Mouse (Mus musculus) liver, embryonic 13.5 days (tissue): ENCODE results near the gene Snap47. TPM values are rescaled to one million over a fixed set of nuclear protein-coding genes. Genes with fewer than 3 reads are reported as not detected.

Experiments used
- ATAC-seq: fragments of 200-750 bp; cut with Nextera tagmentation; 2 replicates; pipeline ENCODE4 v1.8.0; 2017; ENCODE audit warnings: low read depth, mild to moderate bottlenecking, moderate number of reproducible peaks, moderate library complexity
- DNase-seq: peaks from one replicate; pipeline ENCODE4 v3.0.0; 2022
- H3K27ac ChIP-seq: fragments of 300-500 bp; sonication (generic); 2 replicates; pipeline ENCODE4 v1.5.1; 2015; ENCODE audit warnings: moderate library complexity, mild to moderate bottlenecking, inconsistent platforms
- H3K27me3 ChIP-seq: fragments of 300-500 bp; sonication (generic); 2 replicates; pipeline ENCODE4 v1.6.1; 2015; ENCODE audit warnings: mild to moderate bottlenecking, inconsistent platforms
- H3K36me3 ChIP-seq: fragments of 300-500 bp; sonication (generic); 2 replicates; pipeline ENCODE4 v1.6.1; 2015; ENCODE audit warnings: mild to moderate bottlenecking, inconsistent platforms
- H3K4me1 ChIP-seq: fragments of 300-500 bp; sonication (generic); replicated peaks from 2 replicates; pipeline ENCODE4 v1.6.1; 2015; ENCODE audit warnings: inconsistent platforms
- H3K4me2 ChIP-seq: fragments of 300-500 bp; sonication (generic); 2 replicates; pipeline ENCODE4 v1.6.1; 2015; ENCODE audit warnings: inconsistent platforms, mild to moderate bottlenecking, moderate library complexity
- H3K4me3 ChIP-seq: fragments of 300-500 bp; sonication (generic); replicated peaks from 2 replicates; pipeline ENCODE4 v1.5.1; 2015; ENCODE audit warnings: mild to moderate bottlenecking, inconsistent platforms
- H3K9ac ChIP-seq: fragments of 300-500 bp; sonication (generic); 2 replicates; pipeline ENCODE4 v1.6.1; 2015; ENCODE audit warnings: mild to moderate bottlenecking, inconsistent platforms
- H3K9me3 ChIP-seq: fragments of 300-500 bp; sonication (generic); replicated peaks from 2 replicates; pipeline ENCODE4 v1.6.1; 2016; ENCODE audit warnings: inconsistent platforms
- whole genome bisulfite sequencing: fragments of 180-500 bp; shearing (Covaris S2); methylation state at CpG from one replicate; pipeline ENCODE4 v1.1.7; 2015; ENCODE audit not compliant: insufficient replicate concordance; 5-methylcytosine and 5-hydroxymethylcytosine counted together
- polyA plus RNA-seq: library from polyadenylated mRNA; unstranded; fragments of >200 nt; fragmentation: Nextera tagmentation; extraction: Ambion mirVana; gene quantifications from 2 replicates; pipeline ENCODE4 v1.2.1, GENCODE M21; 2015

The Snap47 gene
- polyA plus RNA-seq, 1 experiment from 2014 or later: 26.8 TPM

DNA sequence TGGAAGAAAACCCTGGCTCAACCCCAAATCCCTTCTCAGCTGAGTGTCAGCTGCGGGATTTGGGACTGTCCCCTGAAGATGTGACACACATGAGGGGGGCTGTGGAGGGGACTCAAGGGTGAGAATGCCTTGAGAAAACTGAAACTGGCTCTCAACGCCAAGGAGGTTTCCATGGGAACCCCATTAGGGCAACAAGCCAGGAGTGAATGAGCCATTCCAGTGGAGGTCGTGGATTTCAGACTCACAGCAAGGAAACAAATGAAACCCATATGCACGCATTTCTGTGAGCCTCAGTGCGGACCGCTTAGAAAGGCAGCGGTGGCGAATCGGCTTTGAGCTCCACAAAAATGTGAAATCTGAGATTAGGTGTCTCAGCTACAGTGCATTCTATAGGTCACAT, 57.4 kb downstream of the Snap47 start:
- ATAC-seq: no peak
- Histone ChIP-seq H3K9me3 (no peaks in the 10 kb centered on the region), H3K9ac (no peak overlapping the region), H3K4me1 (peaks cover 22% of the 10 kb centered on the region), H3K4me3 (no peak overlapping the region), H3K27me3 (no peaks in the 10 kb centered on the region), H3K27ac (no peak overlapping the region), H3K36me3 (no peaks in the 10 kb centered on the region), H3K4me2 (no peak overlapping the region)
- 63% methylated on average over 9 of the region's 9 CpGs for WGBS
- no peak for DNase-seq

DNA sequence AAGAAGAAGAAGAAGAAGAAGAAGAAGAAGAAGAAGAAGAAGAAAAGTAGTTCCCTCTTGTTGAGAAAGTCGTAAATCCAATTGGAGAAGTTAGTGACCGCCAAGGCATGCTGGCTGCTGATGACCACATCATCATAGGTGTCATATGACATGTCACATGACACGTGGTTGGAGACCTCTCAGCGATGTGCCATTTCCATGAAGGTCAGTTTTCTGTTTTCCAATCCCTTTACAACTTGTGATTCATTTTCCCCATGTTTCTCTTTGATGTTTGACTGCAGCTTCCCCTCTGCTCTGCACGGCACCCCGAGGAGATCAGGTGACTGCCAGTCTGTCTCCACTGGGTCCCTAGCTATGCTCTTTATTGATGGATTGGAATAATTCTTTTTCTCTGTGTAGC, 58.7 kb downstream of the Snap47 start:
- Histone ChIP-seq H3K36me3 (no peaks in the 10 kb centered on the region), H3K4me2 (no peak overlapping the region), H3K4me3 (no peak overlapping the region), H3K27ac (no peak overlapping the region), H3K27me3 (no peaks in the 10 kb centered on the region), H3K9ac (no peak overlapping the region), H3K9me3 (no peaks in the 10 kb centered on the region), H3K4me1 (peaks cover 9% of the 10 kb centered on the region)
- WGBS: 42% methylated on average over 6 of the region's 6 CpGs
- ATAC-seq: no peak
- no peak for DNase-seq

DNA sequence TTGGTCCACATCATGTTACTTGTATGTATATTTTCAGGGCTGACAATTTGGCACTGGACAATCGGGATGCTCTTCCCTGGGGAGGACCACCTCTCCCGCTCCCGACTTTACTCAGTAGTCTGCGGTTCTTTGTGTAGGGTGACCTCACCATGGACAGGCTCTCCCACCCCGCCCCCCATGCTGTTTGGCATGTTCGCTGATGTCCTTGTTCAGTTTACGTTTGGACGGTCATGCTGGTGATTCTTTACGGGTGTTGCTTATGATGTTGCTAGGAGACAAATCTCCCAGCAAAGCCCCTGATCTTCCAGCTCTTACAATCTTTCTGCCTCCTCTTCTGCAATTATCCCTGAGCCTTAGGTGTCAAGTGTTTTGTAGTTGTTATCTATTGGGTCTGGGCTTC, 60.5 kb downstream of the Snap47 start:
- no peak for ATAC-seq
- H3K27ac ChIP-seq: no peak overlapping the region
- 68% methylated on average over 9 of the region's 9 CpGs for WGBS
- H3K9me3 ChIP-seq: no peaks in the 10 kb centered on the region
- H3K4me3 ChIP-seq: no peak overlapping the region
- no peaks in the 10 kb centered on the region for H3K27me3 ChIP-seq
- H3K4me1 ChIP-seq: peaks cover 3% of the 10 kb centered on the region; the same call in 1 of the 2 replicates
- DNase-seq: no peak
- H3K36me3 ChIP-seq: no peaks in the 10 kb centered on the region
- H3K9ac ChIP-seq: no peak overlapping the region
- H3K4me2 ChIP-seq: no peak overlapping the region

DNA sequence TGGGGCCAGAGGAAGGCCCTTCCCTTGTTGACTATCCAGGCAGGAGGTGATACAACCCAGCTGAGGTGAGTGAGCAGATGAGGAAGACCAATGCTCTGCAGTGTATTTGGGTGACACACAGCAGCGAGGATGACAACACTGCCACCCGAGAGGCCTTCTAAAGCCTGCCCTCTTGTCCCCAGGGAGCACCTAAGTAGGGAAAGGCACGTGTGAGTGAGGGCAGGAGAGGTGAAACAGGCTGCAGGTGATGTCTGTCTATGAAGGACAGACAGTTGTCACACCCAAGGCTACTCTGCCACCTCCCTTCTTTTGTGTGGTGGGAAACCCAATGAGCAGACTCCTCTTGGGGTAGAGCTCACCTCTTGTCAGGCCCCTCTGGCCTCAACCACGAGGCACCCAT, 61.4 kb downstream of the Snap47 start:
- Histone ChIP-seq H3K27me3 (peaks cover 8% of the 10 kb centered on the region; the same call in 1 of the 2 replicates), H3K4me2 (no peak overlapping the region), H3K27ac (no peak overlapping the region), H3K4me3 (no peak overlapping the region), H3K4me1 (peaks cover 5% of the 10 kb centered on the region), H3K9me3 (no peaks in the 10 kb centered on the region), H3K9ac (no peak overlapping the region), H3K36me3 (no peaks in the 10 kb centered on the region)
- DNase-seq: no peak
- ATAC-seq: no peak
- 49% methylated on average over 4 of the region's 4 CpGs for WGBS

DNA sequence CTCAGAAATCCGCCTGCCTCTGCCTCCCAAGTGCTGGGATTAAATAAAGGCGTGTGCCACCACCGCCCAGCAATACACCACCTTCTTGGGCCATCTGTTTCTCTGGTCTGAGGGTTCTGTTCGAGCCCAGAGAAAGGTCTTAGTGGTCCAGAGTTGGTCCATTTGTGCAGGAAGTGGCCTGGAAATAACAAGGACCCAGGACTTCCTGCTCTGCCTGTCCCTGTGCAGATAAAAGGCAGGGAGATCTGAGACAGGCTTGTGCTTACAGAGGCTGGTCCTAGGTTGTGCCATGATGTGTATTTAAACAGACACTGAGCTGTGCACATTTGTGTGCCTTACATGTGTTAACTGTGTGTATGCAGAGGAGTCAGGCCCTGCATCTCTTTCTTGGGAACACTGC, 62.2 kb downstream of the Snap47 start:
- WGBS: 35% methylated on average over 4 of the region's 4 CpGs
- Histone ChIP-seq H3K27me3 (peaks cover 8% of the 10 kb centered on the region; the same call in 1 of the 2 replicates), H3K4me2 (no peak overlapping the region), H3K9ac (no peak overlapping the region), H3K4me1 (peaks cover 7% of the 10 kb centered on the region), H3K27ac (no peak overlapping the region), H3K36me3 (no peaks in the 10 kb centered on the region), H3K4me3 (no peak overlapping the region), H3K9me3 (no peaks in the 10 kb centered on the region)
- DNase-seq (no peak), ATAC-seq (no peak)

DNA sequence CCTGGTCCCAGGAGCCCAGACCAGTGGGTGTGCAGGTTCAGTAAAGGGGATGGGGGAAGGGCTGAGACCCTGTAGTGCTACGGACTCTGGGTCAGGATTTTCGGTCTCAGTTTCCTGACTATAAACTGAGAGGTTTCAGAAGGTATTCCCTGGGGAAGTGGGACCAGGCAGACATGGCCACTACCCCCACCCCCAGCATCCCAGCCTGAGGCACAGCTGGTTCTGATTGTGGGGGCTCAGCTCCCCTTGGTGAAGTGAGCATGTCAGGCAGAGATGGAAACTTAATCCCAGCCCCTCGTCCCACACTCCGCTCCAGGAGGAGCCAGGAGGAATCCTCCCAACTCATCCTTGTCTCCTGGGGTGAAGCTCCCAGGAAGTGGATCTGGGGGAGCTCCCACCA, 63.5 kb downstream of the Snap47 start:
- Histone ChIP-seq H3K4me2 (no peak overlapping the region), H3K9me3 (no peaks in the 10 kb centered on the region), H3K27ac (no peak overlapping the region), H3K36me3 (no peaks in the 10 kb centered on the region), H3K4me3 (no peak overlapping the region), H3K4me1 (peaks cover 7% of the 10 kb centered on the region), H3K27me3 (peaks cover 8% of the 10 kb centered on the region; the same call in 1 of the 2 replicates), H3K9ac (no peak overlapping the region)
- no peak for DNase-seq
- no peak for ATAC-seq
- WGBS: 53% methylated on average over 4 of the region's 4 CpGs

DNA sequence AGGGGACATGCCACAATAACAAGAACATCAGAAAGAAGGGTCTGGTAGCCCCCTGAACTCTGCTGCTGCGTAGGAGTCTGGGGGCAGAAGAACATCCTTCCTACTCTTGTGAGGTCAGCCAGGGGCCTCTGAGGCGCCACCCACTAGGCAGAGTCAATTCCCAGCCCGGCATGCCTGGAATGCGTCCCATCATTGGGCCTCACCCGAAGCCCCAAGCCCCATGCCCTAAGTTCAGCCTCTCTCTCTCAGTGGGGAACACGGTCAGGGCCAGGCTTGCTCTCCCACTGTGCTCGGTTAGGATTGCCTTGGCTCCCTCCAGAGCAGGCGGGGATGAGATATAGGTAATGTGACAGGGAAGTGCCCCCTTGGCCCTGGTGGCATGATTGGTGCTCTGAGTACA, 65.9 kb downstream of the Snap47 start:
- no peaks in the 10 kb centered on the region for H3K36me3 ChIP-seq
- no peak overlapping the region for H3K9ac ChIP-seq
- H3K27me3 ChIP-seq: peaks cover 8% of the 10 kb centered on the region; the same call in 1 of the 2 replicates
- H3K27ac ChIP-seq: no peak overlapping the region
- H3K4me1 ChIP-seq: peaks cover 7% of the 10 kb centered on the region
- no peak overlapping the region for H3K4me3 ChIP-seq
- no peak overlapping the region for H3K4me2 ChIP-seq
- H3K9me3 ChIP-seq: no peaks in the 10 kb centered on the region
- ATAC-seq: no peak
- 33% methylated on average over 8 of the region's 8 CpGs for WGBS
- no peak for DNase-seq

DNA sequence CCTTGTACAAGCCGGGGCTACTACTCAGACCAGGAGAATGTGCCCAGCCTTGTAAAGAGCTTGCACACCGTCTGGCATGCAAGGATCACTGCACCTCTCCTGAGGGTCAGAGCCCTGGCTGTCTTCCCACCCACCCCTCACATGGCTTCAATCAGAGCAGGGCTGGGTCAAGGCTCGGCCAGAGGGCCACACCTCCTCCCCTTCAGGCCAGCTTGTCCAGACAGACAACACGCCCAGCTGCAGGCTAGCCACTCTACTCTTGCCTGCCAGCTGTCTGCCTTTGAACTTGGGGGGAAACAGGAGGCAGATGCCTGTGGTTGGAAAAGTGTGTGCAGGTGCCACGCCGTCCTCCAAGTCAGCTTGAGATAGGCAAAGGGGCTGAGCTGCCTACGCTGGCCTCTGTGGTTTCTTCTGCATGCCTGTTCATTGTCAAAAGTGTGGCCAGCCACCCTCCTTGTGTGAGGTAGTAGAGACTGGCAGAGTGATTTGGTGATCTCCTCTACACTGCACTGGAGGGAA, 66.5 kb downstream of the Snap47 start:
- Histone ChIP-seq H3K27me3 (peaks cover 8% of the 10 kb centered on the region; the same call in 1 of the 2 replicates), H3K4me2 (no peak overlapping the region), H3K27ac (no peak overlapping the region), H3K4me3 (no peak overlapping the region), H3K36me3 (no peaks in the 10 kb centered on the region), H3K9ac (no peak overlapping the region), H3K9me3 (no peaks in the 10 kb centered on the region), H3K4me1 (peaks cover 5% of the 10 kb centered on the region)
- no peak for DNase-seq
- no peak for ATAC-seq
- 21% methylated on average over 7 of the region's 7 CpGs for WGBS

DNA sequence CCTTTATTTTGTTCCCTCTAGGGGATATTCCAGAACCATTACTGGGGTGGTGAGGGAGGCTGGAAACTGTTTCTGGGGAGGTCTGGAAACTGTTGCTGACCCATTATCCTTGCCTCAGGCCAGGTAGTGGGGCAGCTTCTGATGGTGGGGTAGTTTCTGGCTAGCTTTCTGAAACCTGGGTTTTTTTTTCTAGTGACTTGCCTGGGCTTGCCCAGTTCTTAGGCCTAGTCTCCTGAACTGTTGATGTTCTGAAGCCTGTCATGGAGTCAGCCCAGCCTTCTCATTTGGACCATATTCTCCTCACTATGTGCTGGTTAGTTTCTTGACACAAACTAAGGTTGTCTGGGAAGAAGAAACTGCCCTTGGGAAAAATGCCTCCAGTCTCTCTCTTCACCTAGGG, 71.4 kb downstream of the Snap47 start:
- DNase-seq: no peak
- Histone ChIP-seq H3K9ac (no peak overlapping the region), H3K4me3 (no peak overlapping the region), H3K9me3 (no peaks in the 10 kb centered on the region), H3K27ac (no peak overlapping the region), H3K4me1 (peaks cover 2% of the 10 kb centered on the region; the same call in 1 of the 2 replicates), H3K36me3 (no peaks in the 10 kb centered on the region), H3K4me2 (no peak overlapping the region), H3K27me3 (no peaks in the 10 kb centered on the region)
- no peak for ATAC-seq

DNA sequence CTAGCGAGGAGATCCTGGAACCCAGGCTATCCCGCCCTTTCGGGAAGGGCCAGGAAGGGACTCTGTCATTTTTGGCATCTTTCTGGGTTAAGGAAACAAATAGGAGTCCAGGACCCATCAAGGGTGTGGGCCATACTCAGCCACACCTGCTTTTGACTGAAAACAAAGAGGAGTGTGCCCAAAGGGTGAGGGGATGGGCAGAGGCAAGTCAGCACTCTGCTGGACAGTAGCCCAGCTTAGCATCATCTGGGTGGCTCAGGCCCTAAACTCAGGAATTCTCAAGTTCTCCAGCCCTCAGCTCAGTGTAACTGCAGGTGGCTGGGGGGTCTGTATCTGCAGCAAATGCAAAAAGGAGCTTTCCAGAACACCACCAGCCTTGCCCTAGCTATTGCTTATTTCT, 73.0 kb downstream of the Snap47 start:
- 62% methylated on average over 3 of the region's 3 CpGs for WGBS
- no peaks in the 10 kb centered on the region for H3K27me3 ChIP-seq
- ATAC-seq: no peak

DNA sequence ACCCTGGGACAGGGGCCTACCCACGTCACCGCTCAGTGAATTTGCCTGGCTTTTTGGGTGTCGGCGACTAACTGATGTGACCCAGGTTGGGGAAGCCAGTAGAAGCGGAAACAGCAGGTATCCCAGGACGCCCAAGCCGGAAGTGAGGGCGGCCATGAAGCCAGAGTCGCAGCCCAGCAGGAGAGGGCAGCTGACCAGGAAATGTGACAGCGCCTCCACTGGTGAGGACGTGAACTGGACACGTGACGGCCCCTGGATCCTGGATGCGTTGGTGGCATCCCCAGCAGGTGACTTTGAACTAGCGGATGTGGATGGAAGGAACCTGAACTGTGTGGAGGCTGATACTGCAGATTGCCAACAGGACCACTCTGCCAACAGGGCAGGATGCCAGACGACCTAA, 75.5 kb downstream of the Snap47 start, which contains the start of gene Prss38:
Gene Prss38, minus strand, starts transcription at position 183 of the 400 bp plus-strand sequence.
- no peaks in the 10 kb centered on the region for H3K4me1 ChIP-seq
- 0 out of 2 replicates have a peak, but pooled peaks cover 3% of the 10 kb centered on the region for H3K27me3 ChIP-seq
- no peak within 1 kb of the TSS for H3K4me2 ChIP-seq
- H3K27ac ChIP-seq: no peak within 1 kb of the TSS
- H3K4me3 ChIP-seq: no peak within 1 kb of the TSS
- H3K9ac ChIP-seq: no peak within 1 kb of the TSS
- H3K36me3 ChIP-seq: no peaks in the 10 kb centered on the region
- WGBS: 65% methylated on average over 16 of the region's 16 CpGs
- no peaks in the 10 kb centered on the region for H3K9me3 ChIP-seq
- ATAC-seq (no peak; the same call in 1 of the 2 replicates), DNase-seq (no peak)

More for the DNA sequence above, 73.0 kb downstream of the Snap47 start:
- Histone ChIP-seq H3K4me1 (no peaks in the 10 kb centered on the region), H3K4me2 (no peak overlapping the region), H3K27ac (no peak overlapping the region), H3K36me3 (no peaks in the 10 kb centered on the region), H3K9ac (no peak overlapping the region), H3K9me3 (no peaks in the 10 kb centered on the region), H3K4me3 (no peak overlapping the region)
- no peak for DNase-seq

DNA sequence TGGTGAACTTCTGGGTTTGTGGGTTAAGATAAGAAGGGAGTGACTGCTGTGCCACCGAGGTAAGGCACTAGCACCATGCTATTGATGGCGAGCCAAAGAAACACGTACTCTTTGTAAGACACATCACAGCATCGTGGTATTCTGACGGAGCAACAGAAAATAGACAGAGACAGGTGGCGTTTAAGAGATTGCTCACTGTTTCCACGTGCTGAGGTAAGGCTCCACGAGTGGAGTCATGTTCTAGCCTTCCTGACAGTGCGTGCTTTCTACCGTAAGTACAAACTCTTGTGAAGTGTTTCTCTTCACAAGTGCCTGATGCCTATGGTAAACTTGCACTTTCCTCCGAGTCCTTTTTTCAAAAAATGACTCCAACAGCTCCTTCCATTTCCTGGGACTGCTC, 81.1 kb downstream of the Snap47 start:
- ATAC-seq: no peak
- H3K27me3 ChIP-seq: 0 out of 2 replicates have a peak, but pooled peaks cover 3% of the 10 kb centered on the region
- no peaks in the 10 kb centered on the region for H3K9me3 ChIP-seq
- H3K4me2 ChIP-seq: no peak overlapping the region
- H3K4me1 ChIP-seq: no peaks in the 10 kb centered on the region
- H3K36me3 ChIP-seq: no peaks in the 10 kb centered on the region
- DNase-seq: no peak
- H3K4me3 ChIP-seq: no peak overlapping the region
- H3K27ac ChIP-seq: no peak overlapping the region
- H3K9ac ChIP-seq: no peak overlapping the region
- WGBS: 52% methylated on average over 11 of the region's 11 CpGs
